Mouse (Mus musculus): Measurements from ENCODE around the gene Trpm5.

DNA sequence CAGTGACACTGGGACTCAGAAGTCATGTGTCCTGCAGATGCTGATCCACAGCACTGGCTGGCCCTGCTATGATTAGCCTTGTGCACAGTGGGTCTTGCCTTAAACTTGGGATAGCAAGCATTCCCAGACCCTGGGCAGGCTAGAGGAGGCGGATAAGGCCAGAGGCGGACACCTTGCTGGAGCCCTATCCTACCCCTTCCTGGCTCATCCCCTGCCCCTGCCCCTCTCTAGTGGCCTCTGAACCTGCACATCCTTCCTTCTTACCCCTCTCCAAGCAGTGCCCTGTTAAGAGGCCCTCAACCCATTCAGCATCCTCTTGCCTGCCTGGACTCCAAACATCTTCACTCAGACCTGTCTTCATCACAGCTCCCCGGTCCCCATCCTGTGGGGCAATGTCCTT lies 53.9 kb downstream of the Trpm5 start:
- TF ChIP-seq POLR2A (IDR thresholded peaks at IDR 0.05; ENCODE audit: borderline replicate concordance, low read depth, low read length) (no peak), CTCF (IDR thresholded peaks at IDR 0.05; ENCODE audit: low read depth, low read length) (no peak)

Data from bone marrow macrophage, adult 2 months (primary cell).